Mouse (Mus musculus) hindlimb bud, embryonic 11.5 days (tissue): ENCODE data around the gene Zfp385b.

Experiments used
- DNase-seq: peaks from one replicate; pipeline ENCODE4 v3.0.0-alpha.2; 2012; ENCODE audit warnings: low read depth, low spot score; ENCODE audit errors: extremely low spot score

Gene Zfp385b

GRCm38 (mm10) chr2:77526803-77527202 lies 292.6 kb downstream of the Zfp385b start:
- no peak for DNase-seq

- no peak for DNase-seq
Observed at GRCm38 (mm10) chr2:77526301-77526700, 293.1 kb downstream of the Zfp385b start.

GRCm38 (mm10) chr2:77522223-77522622 lies 297.2 kb downstream of the Zfp385b start:
- no peak for DNase-seq

- DNase-seq, result no peak
Observed at GRCm38 (mm10) chr2:77519341-77519740, 300.1 kb downstream of the Zfp385b start.

GRCm38 (mm10) chr2:77518693-77519092 lies 300.7 kb downstream of the Zfp385b start:
- no peak for DNase-seq

- DNase-seq, result no peak
Observed at GRCm38 (mm10) chr2:77516606-77517005, 302.8 kb downstream of the Zfp385b start.

GRCm38 (mm10) chr2:77515654-77516053 lies 303.8 kb downstream of the Zfp385b start:
- DNase-seq, result no peak

GRCm38 (mm10) chr2:77515011-77515410 lies 304.4 kb downstream of the Zfp385b start:
- DNase-seq, result no peak

- no peak for DNase-seq
Observed at GRCm38 (mm10) chr2:77514476-77514875, 305.0 kb downstream of the Zfp385b start.

- DNase-seq, result no peak
Observed at GRCm38 (mm10) chr2:77508731-77509130, 310.7 kb downstream of the Zfp385b start.

- DNase-seq, result no peak
Observed at GRCm38 (mm10) chr2:77506308-77506707, 313.1 kb downstream of the Zfp385b start.

GRCm38 (mm10) chr2:77505614-77506013 lies 313.8 kb downstream of the Zfp385b start:
- no peak for DNase-seq

GRCm38 (mm10) chr2:77503674-77504351 lies 315.6 kb downstream of the Zfp385b start:
- no peak for DNase-seq

- no peak for DNase-seq
Observed at GRCm38 (mm10) chr2:77503217-77503616, 316.2 kb downstream of the Zfp385b start.

GRCm38 (mm10) chr2:77502458-77502857 lies 317.0 kb downstream of the Zfp385b start:
- DNase-seq, result no peak

- DNase-seq, result no peak
Observed at GRCm38 (mm10) chr2:77500480-77500879, 319.0 kb downstream of the Zfp385b start.

GRCm38 (mm10) chr2:77498379-77498778 lies 321.1 kb downstream of the Zfp385b start:
- DNase-seq, result no peak

GRCm38 (mm10) chr2:77497942-77498341 lies 321.5 kb downstream of the Zfp385b start:
- DNase-seq, result no peak

- no peak for DNase-seq
Observed at GRCm38 (mm10) chr2:77496071-77496470, 323.4 kb downstream of the Zfp385b start.

- no peak for DNase-seq
Observed at GRCm38 (mm10) chr2:77495344-77495743, 324.1 kb downstream of the Zfp385b start.

- no peak for DNase-seq
Observed at GRCm38 (mm10) chr2:77493695-77494094, 325.7 kb downstream of the Zfp385b start.

GRCm38 (mm10) chr2:77487151-77487550 lies 332.3 kb downstream of the Zfp385b start:
- DNase-seq, result no peak

- no peak for DNase-seq
Observed at GRCm38 (mm10) chr2:77481274-77481673, 338.2 kb downstream of the Zfp385b start.
